ENCODE assay signal across 14 mouse cellular contexts in genomic region chr11:55682351-55682961, GRCm38 (mm10).
A peak's percentile ranks its signal among the peaks of the same experiment; 100 is the strongest.
DNase-seq lines count a peak whose midpoint lies in the region; ATAC-seq lines count a peak whose summit lies in the region.
"Had no signal": no experiment of that assay in that cellular context is flagged by ENCODE, and none has a peak within 500 bp of the region (broad histone marks: within the 10 kb centered on the region; RNA-seq: fewer than 3 reads in every experiment).

No protein-coding gene starts in this region.

- H3K4me1 ChIP-seq in kidney, embryonic 14.5 days (ENCODE audit: control insufficient read depth, insufficient read depth, low read length), result no peaks in the 10 kb centered on the region
- H3K4me1 ChIP-seq in kidney, embryonic 16.5 days (ENCODE audit: insufficient read depth, low read length), result no peaks in the 10 kb centered on the region
- no peaks in the 10 kb centered on the region for H3K4me1 ChIP-seq in limb, embryonic 11.5 days (ENCODE audit: control insufficient read depth, insufficient read depth, low read length)
- H3K4me1 ChIP-seq: embryonic facial prominence, embryonic 12.5 days; heart, embryonic 15.5 days had no signal

- peak; percentile 24; the same call in 1 of the 2 replicates for ATAC-seq in kidney, embryonic 14.5 days (ENCODE audit: low FRiP score, low TSS enrichment)
- no peak for ATAC-seq in kidney, embryonic 16.5 days (ENCODE audit: low FRiP score, low TSS enrichment)
- no peak for ATAC-seq in limb, embryonic 11.5 days (ENCODE audit: insufficient number of reproducible peaks, low FRiP score, low TSS enrichment, low read depth)
- ATAC-seq: forebrain, embryonic 16.5 days had no signal

- WGBS in kidney, embryonic 14.5 days, result 30% methylated on average over 10 of the region's 10 CpGs
- WGBS in kidney, embryonic 16.5 days, result 30% methylated on average over 10 of the region's 10 CpGs
- WGBS in limb, embryonic 11.5 days, result 38% methylated on average over 10 of the region's 10 CpGs

- no peak overlapping the region for H3K27ac ChIP-seq in kidney, embryonic 14.5 days (ENCODE audit: low read depth, low read length)
- H3K27ac ChIP-seq in kidney, embryonic 16.5 days (ENCODE audit: low read length), result no peak overlapping the region
- H3K27ac ChIP-seq in limb, embryonic 11.5 days (replicated peaks; ENCODE audit: low read depth, low read length), result no peak overlapping the region
- H3K27ac ChIP-seq: embryonic facial prominence, embryonic 12.5 days; heart, embryonic 15.5 days; macrophage had no signal

- no peaks in the 10 kb centered on the region for H3K9me3 ChIP-seq in kidney, embryonic 14.5 days (ENCODE audit: control insufficient read depth, low read length)
- H3K9me3 ChIP-seq in kidney, embryonic 16.5 days (ENCODE audit: low read length), result no peaks in the 10 kb centered on the region
- no peaks in the 10 kb centered on the region for H3K9me3 ChIP-seq in limb, embryonic 11.5 days (ENCODE audit: control insufficient read depth, low read length)
- H3K9me3 ChIP-seq: embryonic facial prominence, embryonic 12.5 days; heart, embryonic 15.5 days had no signal

- H3K36me3 ChIP-seq in kidney, embryonic 14.5 days (ENCODE audit: control insufficient read depth, insufficient read depth, low read length), result no peaks in the 10 kb centered on the region
- no peaks in the 10 kb centered on the region for H3K36me3 ChIP-seq in kidney, embryonic 16.5 days (ENCODE audit: insufficient read depth, low read length)
- H3K36me3 ChIP-seq in limb, embryonic 11.5 days (ENCODE audit: control insufficient read depth, insufficient read depth, low read length), result no peaks in the 10 kb centered on the region
- H3K36me3 ChIP-seq: embryonic facial prominence, embryonic 12.5 days; heart, embryonic 15.5 days had no signal

- H3K9ac ChIP-seq in kidney, embryonic 14.5 days (ENCODE audit: low read depth, low read length), result no peak overlapping the region
- no peak overlapping the region for H3K9ac ChIP-seq in kidney, embryonic 16.5 days (replicated peaks; ENCODE audit: low read length)
- H3K9ac ChIP-seq in limb, embryonic 11.5 days (ENCODE audit: low read length), result no peak overlapping the region
- H3K9ac ChIP-seq: embryonic facial prominence, embryonic 12.5 days; heart, embryonic 15.5 days had no signal

- no peaks in the 10 kb centered on the region for H3K27me3 ChIP-seq in kidney, embryonic 14.5 days (ENCODE audit: control insufficient read depth, insufficient read depth, low read length)
- no peaks in the 10 kb centered on the region for H3K27me3 ChIP-seq in kidney, embryonic 16.5 days (ENCODE audit: insufficient read depth, low read length)
- no peaks in the 10 kb centered on the region for H3K27me3 ChIP-seq in limb, embryonic 11.5 days (ENCODE audit: control insufficient read depth, insufficient read depth, low read length)
- H3K27me3 ChIP-seq: embryonic facial prominence, embryonic 12.5 days; heart, embryonic 15.5 days had no signal

- no peak overlapping the region for H3K4me3 ChIP-seq in kidney, embryonic 14.5 days (ENCODE audit: low read length)
- no peak overlapping the region for H3K4me3 ChIP-seq in kidney, embryonic 16.5 days (ENCODE audit: low read length)
- H3K4me3 ChIP-seq in limb, embryonic 11.5 days (ENCODE audit: low read depth, low read length), result no peak overlapping the region
- H3K4me3 ChIP-seq: embryonic facial prominence, embryonic 12.5 days; heart, embryonic 15.5 days had no signal

- no peak overlapping the region for H3K4me2 ChIP-seq in kidney, embryonic 14.5 days (replicated peaks; ENCODE audit: low read depth, low read length)
- no peak overlapping the region for H3K4me2 ChIP-seq in kidney, embryonic 16.5 days (replicated peaks; ENCODE audit: low read depth, low read length)
- no peak overlapping the region for H3K4me2 ChIP-seq in limb, embryonic 11.5 days (ENCODE audit: low read depth, severe bottlenecking)
- H3K4me2 ChIP-seq: embryonic facial prominence, embryonic 12.5 days; heart, embryonic 15.5 days had no signal

- peak; percentile 39 for DNase-seq in adrenal gland, postnatal 10 days
- DNase-seq in adrenal gland, postnatal 4 days (ENCODE audit: low spot score in 2 of 2), result no peak
- peak; percentile 58 for DNase-seq in R1 (ENCODE audit: low read depth, low spot score)
- DNase-seq in limb, embryonic 11.5 days (ENCODE audit: low spot score), result peak; percentile 70
- no peak for DNase-seq in gastrocnemius, postnatal 10 days
- DNase-seq in layer of hippocampus, postnatal 36 days, result no peak
- DNase-seq: layer of hippocampus, adult 9-11 months; thymus, postnatal 36 days had no signal

Comparison
In these comparisons a context has a peak if more than half of its experiments do, and no peak if none do; other contexts are left out.
1. DNase-seq: peak in adrenal gland, postnatal 10 days (single experiment), R1 (single experiment) and limb, embryonic 11.5 days (single experiment); none in adrenal gland, postnatal 4 days (0 of 2), gastrocnemius, postnatal 10 days (single experiment) and layer of hippocampus, postnatal 36 days (0 of 2).